Mouse (Mus musculus) stomach, postnatal 0 days (tissue): Measurements from ENCODE around the gene Rspo1. TPM values are rescaled to one million over a fixed set of nuclear protein-coding genes. Genes with fewer than 3 reads are reported as not detected.
A peak's percentile ranks its signal among the peaks of the same experiment; 100 is the strongest.

ENCODE experiments used
- ATAC-seq: fragments of 200-750 bp; cut with Nextera tagmentation; 2 replicates; pipeline ENCODE4 v1.8.0; 2017; ENCODE audit not compliant: low FRiP score, low TSS enrichment
- DNase-seq: peaks from one replicate; pipeline ENCODE4 v3.0.0-alpha.2; 2016; ENCODE audit warnings: low spot score
- H3K27ac ChIP-seq: fragments of 300-500 bp; sonication (generic); replicated peaks from 2 replicates; pipeline ENCODE4 v1.5.1; 2014; ENCODE audit warnings: mild to moderate bottlenecking, control low read depth
- H3K27me3 ChIP-seq: fragments of 300-500 bp; sonication (generic); 2 replicates; pipeline ENCODE4 v1.6.1; 2014; ENCODE audit warnings: low read length; ENCODE audit not compliant: control insufficient read depth, insufficient read depth
- H3K36me3 ChIP-seq: fragments of 300-500 bp; sonication (generic); 2 replicates; pipeline ENCODE4 v1.6.1; 2014; ENCODE audit warnings: low read length, mixed read lengths; ENCODE audit not compliant: control insufficient read depth, insufficient read depth
- H3K4me1 ChIP-seq: fragments of 300-500 bp; sonication (generic); replicated peaks from 2 replicates; pipeline ENCODE4 v1.6.1; 2014; ENCODE audit warnings: antibody characterized with exemption; ENCODE audit not compliant: control insufficient read depth, insufficient read depth
- H3K4me2 ChIP-seq: fragments of 300-500 bp; sonication (generic); replicated peaks from 2 replicates; pipeline ENCODE4 v1.6.1; 2014; ENCODE audit warnings: low read depth, mild to moderate bottlenecking, control low read depth, moderate library complexity
- H3K4me3 ChIP-seq: fragments of 300-500 bp; sonication (generic); 2 replicates; pipeline ENCODE4 v1.5.1; 2014; ENCODE audit warnings: low read depth, low read length, control low read depth
- H3K9ac ChIP-seq: fragments of 300-500 bp; sonication (generic); 2 replicates; pipeline ENCODE4 v1.6.1; 2014; ENCODE audit warnings: mild to moderate bottlenecking, low read length, control low read depth, mixed read lengths
- H3K9me3 ChIP-seq: fragments of 300-500 bp; sonication (generic); 2 replicates; pipeline ENCODE4 v1.6.1; 2016; ENCODE audit warnings: low read length; ENCODE audit not compliant: control insufficient read depth
- CTCF ChIP-seq: IDR thresholded peaks from 2 replicates; pipeline ENCODE4 v1.5.1; 2016; ENCODE audit warnings: antibody characterized with exemption, low read depth, mild to moderate bottlenecking, moderate library complexity
- EP300 ChIP-seq: optimal IDR thresholded peaks from 2 replicates; pipeline ENCODE3; 2016; ENCODE audit warnings: antibody characterized with exemption
- WGBS: fragments of 180-500 bp; shearing (Covaris S2); extraction: QIAGEN DNeasy Blood & Tissue Kit; methylation state at CpG from one replicate; pipeline ENCODE4 v1.1.7; 2014; 5-methylcytosine and 5-hydroxymethylcytosine counted together
- polyA plus RNA-seq: library from polyadenylated mRNA; unstranded; fragments of >200 nt; fragmentation: Nextera tagmentation; extraction: Ambion mirVana; gene quantifications from 2 replicates; pipeline ENCODE4 v1.2.1, GENCODE M21; 2015

Gene Rspo1
- polyA plus RNA-seq, 1 experiment from 2014 or later = 6.3 TPM

DNA sequence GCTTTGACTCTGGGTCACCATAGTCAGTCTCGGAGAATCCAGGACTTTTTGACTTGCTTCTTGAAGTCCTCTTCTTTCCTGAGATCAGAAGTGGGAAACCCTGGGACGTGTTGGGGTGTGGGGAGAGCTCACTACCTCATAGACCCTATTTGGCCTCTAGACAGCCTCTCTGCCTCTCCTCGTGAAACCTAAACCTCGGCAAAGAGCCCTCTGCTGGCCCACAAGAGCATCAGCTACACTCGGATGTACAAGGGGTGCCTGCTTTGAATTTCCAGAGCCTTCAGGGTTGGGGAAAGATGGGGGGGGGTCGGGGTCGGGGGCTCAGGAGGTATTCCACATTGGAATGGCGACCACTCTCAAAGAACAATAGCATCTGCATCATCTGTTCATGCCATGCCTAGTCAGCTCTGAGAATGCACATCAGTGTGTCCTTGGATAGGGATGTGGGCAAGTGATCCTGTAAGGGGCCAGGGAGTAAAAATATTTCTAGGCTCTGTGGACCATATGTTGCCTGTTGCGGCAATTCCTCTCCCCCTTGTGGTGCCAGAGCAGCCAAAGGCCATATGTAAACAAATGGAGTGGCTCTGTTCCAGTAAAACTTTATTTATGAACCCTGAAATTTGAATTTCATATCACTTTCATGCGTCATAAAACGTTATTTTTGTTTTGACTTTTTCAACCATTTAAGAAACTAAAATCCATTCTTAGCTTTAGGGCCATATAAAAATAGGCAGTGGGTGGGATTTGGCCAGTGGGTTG lies 34.7 kb downstream of the Rspo1 start:
- DNase-seq (no peak), ATAC-seq (no peak)
- no peaks in the 10 kb centered on the region for H3K9me3 ChIP-seq
- H3K27me3 ChIP-seq = no peaks in the 10 kb centered on the region
- WGBS = 30% methylated on average over 11 of the region's 11 CpGs
- H3K4me3 ChIP-seq = no peak overlapping the region
- H3K9ac ChIP-seq = no peak overlapping the region
- H3K4me2 ChIP-seq = no peak overlapping the region
- TF ChIP-seq CTCF = peak; percentile 57
- TF ChIP-seq EP300 = no peak
- H3K27ac ChIP-seq = no peak overlapping the region
- H3K4me1 ChIP-seq = 0 out of 2 replicates have a peak, but pooled peaks cover 2% of the 10 kb centered on the region
- no peaks in the 10 kb centered on the region for H3K36me3 ChIP-seq

DNA sequence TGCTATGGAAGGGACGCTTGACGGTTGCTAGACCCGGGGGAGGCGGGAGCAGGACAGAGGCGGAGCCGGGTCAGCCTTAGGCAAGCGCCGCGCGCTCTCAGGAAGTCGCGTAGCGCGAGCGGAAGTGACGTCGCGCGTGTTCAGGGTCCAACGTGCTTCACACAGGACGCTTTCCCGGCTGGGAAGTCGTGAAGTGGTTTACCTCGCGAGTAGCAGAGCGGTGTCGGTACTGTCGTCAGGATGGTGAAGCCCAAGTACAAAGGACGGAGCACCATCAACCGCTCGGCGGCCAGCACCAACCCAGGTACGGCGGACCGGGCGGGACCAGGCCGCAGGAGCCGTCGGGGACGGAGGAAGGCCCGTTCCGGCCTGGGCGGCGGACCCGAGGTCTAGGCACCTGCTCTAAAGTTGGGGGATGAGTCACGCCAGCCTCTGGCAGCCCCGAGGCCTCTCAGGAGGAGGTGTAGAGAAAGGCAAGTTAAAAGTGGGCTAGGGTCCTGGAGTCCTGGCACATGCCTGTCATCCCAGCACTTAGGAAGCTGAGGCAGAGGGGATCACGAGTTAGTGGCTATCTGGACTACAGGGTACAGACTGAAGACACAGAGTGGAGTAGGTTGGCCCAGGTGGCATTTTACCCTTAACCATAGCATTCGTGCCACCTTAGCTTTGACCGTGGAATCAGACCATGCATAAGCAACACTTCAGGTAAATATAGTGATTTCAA lies 43.8 kb downstream of the Rspo1 start:
- peaks cover under 1% of the 10 kb centered on the region; the same call in 1 of the 2 replicates for H3K36me3 ChIP-seq
- H3K9ac ChIP-seq = peak overlapping the region; percentile 91
- WGBS = under 1% methylated on average over 50 of the region's 50 CpGs
- peak overlapping the region; percentile 76 for H3K4me3 ChIP-seq
- TF ChIP-seq EP300 (no peak), CTCF (no peak)
- DNase-seq (peak; percentile 96), ATAC-seq (peak; percentile 99)
- no peaks in the 10 kb centered on the region for H3K9me3 ChIP-seq
- no peaks in the 10 kb centered on the region for H3K27me3 ChIP-seq
- peaks cover 6% of the 10 kb centered on the region; the same call in 1 of the 2 replicates for H3K4me1 ChIP-seq
- H3K27ac ChIP-seq = peak overlapping the region; percentile 69
- H3K4me2 ChIP-seq = peak overlapping the region; percentile 98

DNA sequence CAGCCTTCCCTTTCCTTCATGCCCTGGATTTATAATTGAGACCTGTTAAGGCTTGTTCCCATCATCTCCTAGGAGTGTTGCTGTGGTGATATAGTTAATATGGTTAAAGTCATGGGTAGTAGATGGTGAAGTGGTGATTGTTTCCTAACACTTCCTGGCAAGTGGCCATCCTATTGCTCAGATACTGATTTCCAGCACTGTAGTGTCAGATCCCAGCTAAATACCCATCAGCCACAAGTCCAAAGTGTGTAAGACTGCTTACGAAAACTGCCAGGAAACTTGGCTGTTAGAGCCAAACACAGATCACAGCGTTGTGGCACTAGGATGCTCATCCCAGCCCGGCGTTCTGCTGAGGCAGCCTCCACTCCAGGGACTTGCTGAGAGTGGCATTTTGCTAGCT lies 48.1 kb downstream of the Rspo1 start:
- peaks cover 8% of the 10 kb centered on the region for H3K36me3 ChIP-seq
- 85% methylated on average over 4 of the region's 4 CpGs for WGBS
- no peak overlapping the region for H3K4me2 ChIP-seq
- H3K9me3 ChIP-seq = no peaks in the 10 kb centered on the region
- no peaks in the 10 kb centered on the region for H3K27me3 ChIP-seq
- no peak for TF ChIP-seq EP300
- TF ChIP-seq CTCF = no peak
- H3K9ac ChIP-seq = no peak overlapping the region
- DNase-seq (no peak), ATAC-seq (no peak)
- H3K4me3 ChIP-seq = no peak overlapping the region
- no peak overlapping the region for H3K27ac ChIP-seq
- peaks cover 6% of the 10 kb centered on the region; the same call in 1 of the 2 replicates for H3K4me1 ChIP-seq

DNA sequence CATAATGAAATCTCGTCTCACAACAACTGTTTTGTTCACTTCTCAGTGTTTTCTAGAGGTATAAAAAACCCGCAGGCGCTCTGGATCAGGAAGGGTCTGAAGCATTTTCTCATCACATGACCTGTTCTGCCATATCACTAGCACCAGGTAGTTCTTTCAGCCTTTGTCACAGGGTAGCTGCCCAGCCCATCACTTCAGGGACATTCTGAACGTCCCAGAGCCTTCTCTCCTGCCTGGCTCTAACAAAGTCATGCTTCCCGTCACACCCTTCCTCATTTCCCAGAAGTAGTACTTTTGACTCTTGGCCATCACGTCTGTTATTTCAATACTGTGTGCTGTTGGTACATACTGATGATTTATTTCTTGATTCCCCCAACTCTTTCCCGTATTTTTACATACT lies 58.2 kb downstream of the Rspo1 start:
- H3K27ac ChIP-seq = no peak overlapping the region
- DNase-seq = no peak
- TF ChIP-seq CTCF (no peak), EP300 (no peak)
- no peaks in the 10 kb centered on the region for H3K27me3 ChIP-seq
- H3K4me1 ChIP-seq = no peaks in the 10 kb centered on the region
- no peak overlapping the region for H3K4me2 ChIP-seq
- 85% methylated on average over 7 of the region's 7 CpGs for WGBS
- H3K9ac ChIP-seq = no peak overlapping the region
- no peaks in the 10 kb centered on the region for H3K9me3 ChIP-seq
- no peak for ATAC-seq
- peaks cover 35% of the 10 kb centered on the region for H3K36me3 ChIP-seq
- H3K4me3 ChIP-seq = no peak overlapping the region

DNA sequence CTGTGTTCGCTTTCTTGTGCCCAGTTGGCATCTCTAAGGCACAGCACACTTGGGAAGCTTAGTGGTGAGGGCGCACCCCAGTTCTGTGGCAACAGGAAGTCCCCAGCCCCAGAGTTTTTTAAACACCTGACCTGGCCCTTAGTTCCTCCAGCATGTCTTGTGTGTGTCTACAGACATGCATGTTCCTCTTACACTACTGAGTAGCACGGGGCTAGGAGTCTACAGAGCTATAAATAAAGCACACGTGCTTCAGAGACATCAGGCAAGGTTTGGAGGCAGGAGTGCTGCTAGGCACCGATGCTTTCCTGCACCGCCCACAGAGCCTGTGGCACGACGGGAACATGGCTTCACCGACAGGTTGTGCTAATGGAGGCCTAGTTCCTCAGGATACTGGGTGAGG lies 69.2 kb downstream of the Rspo1 start:
- DNase-seq (no peak), ATAC-seq (no peak)
- no peak overlapping the region for H3K9ac ChIP-seq
- WGBS = 87% methylated on average over 9 of the region's 9 CpGs
- peaks cover 19% of the 10 kb centered on the region for H3K36me3 ChIP-seq
- no peak overlapping the region for H3K4me2 ChIP-seq
- H3K9me3 ChIP-seq = no peaks in the 10 kb centered on the region
- no peak for TF ChIP-seq EP300
- no peak for TF ChIP-seq CTCF
- H3K4me3 ChIP-seq = no peak overlapping the region
- H3K4me1 ChIP-seq = no peaks in the 10 kb centered on the region
- no peak overlapping the region for H3K27ac ChIP-seq
- no peaks in the 10 kb centered on the region for H3K27me3 ChIP-seq

DNA sequence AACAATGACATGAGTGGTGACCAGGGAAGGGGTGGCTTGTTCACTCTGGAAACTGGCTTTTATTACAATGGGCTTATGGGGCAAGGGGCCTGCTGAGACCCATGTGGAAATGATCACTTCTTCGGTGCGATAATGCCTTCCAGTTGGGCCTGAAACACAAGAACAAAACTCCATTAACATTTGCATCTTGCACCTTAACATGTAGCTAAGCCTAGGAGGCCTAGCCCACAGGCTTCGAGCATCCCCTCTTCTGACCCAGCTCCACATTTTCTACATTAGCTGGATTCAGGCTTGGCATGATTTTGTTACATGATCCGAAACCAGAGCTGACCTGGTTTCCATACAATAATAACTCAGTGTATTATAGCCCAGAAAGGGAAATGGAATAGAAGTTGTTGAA lies 70.2 kb downstream of the Rspo1 start:
- ATAC-seq = no peak
- Histone ChIP-seq H3K27ac (no peak overlapping the region), H3K4me1 (no peaks in the 10 kb centered on the region), H3K9me3 (no peaks in the 10 kb centered on the region), H3K36me3 (peaks cover 15% of the 10 kb centered on the region), H3K4me3 (no peak overlapping the region), H3K27me3 (no peaks in the 10 kb centered on the region), H3K4me2 (no peak overlapping the region), H3K9ac (no peak overlapping the region)
- no peak for DNase-seq
- TF ChIP-seq EP300 (no peak), CTCF (no peak)
- WGBS = 87% methylated on average over 4 of the region's 4 CpGs
